Mouse (Mus musculus) midbrain, postnatal 0 days (tissue): ENCODE data around the gene Hnrnpm. TPM values are rescaled to one million over a fixed set of nuclear protein-coding genes. Genes with fewer than 3 reads are reported as not detected.

Experiments used
- ATAC-seq: fragments of 200-750 bp; cut with Nextera tagmentation; 2 replicates; pipeline ENCODE4 v1.8.0; 2017; ENCODE audit warnings: moderate number of reproducible peaks, mild to moderate bottlenecking, moderate TSS enrichment, moderate library complexity; ENCODE audit not compliant: low FRiP score
- DNase-seq: peaks from one replicate; pipeline ENCODE4 v3.0.0-alpha.2; 2015; ENCODE audit warnings: low spot score
- H3K27ac ChIP-seq: fragments of 300-500 bp; sonication (generic); 2 replicates; pipeline ENCODE4 v1.5.1; 2014; ENCODE audit warnings: low read depth, mild to moderate bottlenecking, low read length, mixed read lengths
- H3K27me3 ChIP-seq: fragments of 300-500 bp; sonication (generic); 2 replicates; pipeline ENCODE4 v1.6.1; 2014; ENCODE audit warnings: low read length, control low read depth, mixed read lengths; ENCODE audit not compliant: insufficient read depth
- H3K36me3 ChIP-seq: fragments of 300-500 bp; sonication (generic); 2 replicates; pipeline ENCODE4 v1.6.1; 2014; ENCODE audit warnings: low read length, control low read depth, mixed read lengths; ENCODE audit not compliant: insufficient read depth
- H3K4me1 ChIP-seq: fragments of 300-500 bp; sonication (generic); 2 replicates; pipeline ENCODE4 v1.6.1; 2014; ENCODE audit warnings: mild to moderate bottlenecking, control low read depth, antibody characterized with exemption, low read length, mixed read lengths; ENCODE audit not compliant: insufficient read depth
- H3K4me2 ChIP-seq: fragments of 300-500 bp; sonication (generic); 2 replicates; pipeline ENCODE4 v1.6.1; 2014; ENCODE audit warnings: low read depth, mild to moderate bottlenecking, low read length, mixed read lengths; ENCODE audit not compliant: poor library complexity, severe bottlenecking
- H3K4me3 ChIP-seq: fragments of 300-500 bp; sonication (generic); 2 replicates; pipeline ENCODE4 v1.5.1; 2014; ENCODE audit warnings: low read depth, mild to moderate bottlenecking, low read length, moderate library complexity
- H3K9ac ChIP-seq: fragments of 300-500 bp; sonication (generic); replicated peaks from 2 replicates; pipeline ENCODE4 v1.6.1; 2014; ENCODE audit warnings: mild to moderate bottlenecking, low read length, moderate library complexity, mixed read lengths; ENCODE audit not compliant: poor library complexity, severe bottlenecking
- H3K9me3 ChIP-seq: fragments of 300-500 bp; sonication (generic); 2 replicates; pipeline ENCODE4 v1.6.1; 2016; ENCODE audit warnings: low read length, control low read depth
- CTCF ChIP-seq: IDR thresholded peaks from 2 replicates; pipeline ENCODE4 v1.5.1; 2016; ENCODE audit warnings: antibody characterized with exemption, mild to moderate bottlenecking
- WGBS: fragments of 180-500 bp; shearing (Covaris S2); extraction: QIAGEN DNeasy Blood & Tissue Kit; methylation state at CpG from one replicate; pipeline ENCODE4 v1.1.7; 2014; 5-methylcytosine and 5-hydroxymethylcytosine counted together
- polyA plus RNA-seq: library from polyadenylated mRNA; unstranded; fragments of >200 nt; fragmentation: Nextera tagmentation; extraction: Ambion mirVana; gene quantifications from 2 replicates; pipeline ENCODE4 v1.2.1, GENCODE M21; 2015
- total RNA-seq: library from RNA; depleted of rRNA; stranded (reverse); fragments of >200 nt; gene quantifications from 2 replicates; pipeline ENCODE4 v1.2.3, GENCODE M21; 2014

The Hnrnpm gene
- total and polyA plus RNA-seq, 2 experiments from 2014 or later = 48.7 to 124 TPM

GRCm38 (mm10) chr17:33709834-33710233 lies 23.2 kb upstream of the Hnrnpm start:
- TF ChIP-seq CTCF = no peak

GRCm38 (mm10) chr17:33703091-33703490 lies 16.4 kb upstream of the Hnrnpm start:
- Histone ChIP-seq H3K9me3 (no peaks in the 10 kb centered on the region), H3K9ac (no peak overlapping the region), H3K4me2 (no peak overlapping the region), H3K36me3 (peaks cover 21% of the 10 kb centered on the region), H3K4me1 (no peaks in the 10 kb centered on the region), H3K27me3 (no peaks in the 10 kb centered on the region), H3K4me3 (no peak overlapping the region), H3K27ac (no peak overlapping the region)
- DNase-seq = no peak
- TF ChIP-seq CTCF = no peak
- WGBS = 92% methylated on average over 9 of the region's 9 CpGs
- no peak for ATAC-seq

More at GRCm38 (mm10) chr17:33709834-33710233, 23.2 kb upstream of the Hnrnpm start:
- Histone ChIP-seq H3K4me1 (no peaks in the 10 kb centered on the region), H3K27ac (no peak overlapping the region), H3K4me3 (no peak overlapping the region), H3K4me2 (no peak overlapping the region), H3K9me3 (no peaks in the 10 kb centered on the region), H3K9ac (no peak overlapping the region), H3K27me3 (no peaks in the 10 kb centered on the region), H3K36me3 (peaks cover 27% of the 10 kb centered on the region)
- no peak for ATAC-seq
- 87% methylated on average over 3 of the region's 3 CpGs for WGBS
- no peak for DNase-seq

- TF ChIP-seq CTCF = no peak
- H3K36me3 ChIP-seq = peaks cover 23% of the 10 kb centered on the region
- no peaks in the 10 kb centered on the region for H3K27me3 ChIP-seq
- 77% methylated on average over 1 of the region's 1 CpGs for WGBS
- no peak overlapping the region for H3K27ac ChIP-seq
- ATAC-seq = no peak
- no peak overlapping the region for H3K4me3 ChIP-seq
- no peaks in the 10 kb centered on the region for H3K4me1 ChIP-seq
- H3K9me3 ChIP-seq = no peaks in the 10 kb centered on the region
- DNase-seq = no peak
- H3K4me2 ChIP-seq = no peak overlapping the region
- no peak overlapping the region for H3K9ac ChIP-seq
Measured at GRCm38 (mm10) chr17:33702178-33702577, 15.5 kb upstream of the Hnrnpm start.

GRCm38 (mm10) chr17:33695471-33695870 lies 8.8 kb upstream of the Hnrnpm start:
- DNase-seq (no peak), ATAC-seq (no peak)
- WGBS = 91% methylated on average over 1 of the region's 1 CpGs
- Histone ChIP-seq H3K27me3 (no peaks in the 10 kb centered on the region), H3K4me1 (no peaks in the 10 kb centered on the region), H3K9ac (no peak overlapping the region), H3K36me3 (peaks cover 30% of the 10 kb centered on the region), H3K9me3 (no peaks in the 10 kb centered on the region), H3K4me2 (no peak overlapping the region), H3K4me3 (no peak overlapping the region), H3K27ac (no peak overlapping the region)
- TF ChIP-seq CTCF = no peak

GRCm38 (mm10) chr17:33685249-33685653 lies 1.4 kb downstream of the Hnrnpm start:
- peak; percentile 24; the same call in 1 of the 2 replicates for TF ChIP-seq CTCF
- DNase-seq = peak; percentile 97

GRCm38 (mm10) chr17:33684671-33685231 lies 1.9 kb downstream of the Hnrnpm start:
- no peaks in the 10 kb centered on the region for H3K9me3 ChIP-seq
- H3K4me2 ChIP-seq = peak overlapping the region; percentile 87
- peaks cover 14% of the 10 kb centered on the region for H3K4me1 ChIP-seq
- WGBS = 0% methylated on average over 44 of the region's 44 CpGs
- peak overlapping the region; percentile 96 for H3K9ac ChIP-seq
- H3K27ac ChIP-seq = peak overlapping the region; percentile 97
- peak; percentile 68 for TF ChIP-seq CTCF
- no peaks in the 10 kb centered on the region for H3K36me3 ChIP-seq
- peak; percentile 85 for ATAC-seq
- peak; percentile 82 for DNase-seq
- H3K4me3 ChIP-seq = peak overlapping the region; percentile 91
- H3K27me3 ChIP-seq = no peaks in the 10 kb centered on the region

More at GRCm38 (mm10) chr17:33685249-33685653, 1.4 kb downstream of the Hnrnpm start:
- Histone ChIP-seq H3K9me3 (no peaks in the 10 kb centered on the region), H3K4me2 (peak overlapping the region; percentile 87), H3K27me3 (no peaks in the 10 kb centered on the region), H3K4me1 (peaks cover 14% of the 10 kb centered on the region), H3K36me3 (no peaks in the 10 kb centered on the region), H3K4me3 (peak overlapping the region; percentile 91), H3K9ac (peak overlapping the region; percentile 96), H3K27ac (peak overlapping the region; percentile 97)
- 0% methylated on average over 37 of the region's 42 CpGs for WGBS
- peak; percentile 98 for ATAC-seq
